Mouse (Mus musculus) CH12.LX (cell line): ENCODE measurements around the gene Prr5l.

Source experiments
- CTCF ChIP-seq, 2 experiments: IDR thresholded peaks in 1 of 2; conservative IDR thresholded peaks in 1 of 2; 2 replicates each; pipeline ENCODE4 v1.5.1; 2011 to 2012; ENCODE audit warnings: low read depth in 2 of 2, low read length in 2 of 2, improper control_type of control experiment in 1 of 2, inconsistent platforms in 1 of 2, mild to moderate bottlenecking in 1 of 2, moderate library complexity in 1 of 2
- E2F4 ChIP-seq: IDR thresholded peaks from 2 replicates; pipeline ENCODE4 v1.6.1; 2011; ENCODE audit warnings: low read depth, low read length, improper control_type of control experiment; ENCODE audit not compliant: insufficient replicate concordance
- EP300 ChIP-seq: IDR thresholded peaks from 2 replicates; pipeline ENCODE4 v1.6.1; 2011; ENCODE audit warnings: low read length, improper control_type of control experiment
- ETS1 ChIP-seq: conservative IDR thresholded peaks from 2 replicates; pipeline ENCODE4 v1.6.1; 2012; ENCODE audit warnings: low read depth, mild to moderate bottlenecking, inconsistent platforms, low read length, improper control_type of control experiment, moderate library complexity
- GABPA ChIP-seq: IDR thresholded peaks from 2 replicates; pipeline ENCODE4 v1.6.1; 2012; ENCODE audit warnings: low read depth, low read length, improper control_type of control experiment, inconsistent platforms; ENCODE audit not compliant: insufficient replicate concordance
- KAT2A ChIP-seq: IDR thresholded peaks from 2 replicates; pipeline ENCODE4 v1.6.1; 2012; ENCODE audit warnings: low read length, improper control_type of control experiment, inconsistent platforms; ENCODE audit not compliant: insufficient replicate concordance
- POLR2A ChIP-seq: IDR thresholded peaks from 2 replicates; pipeline ENCODE4 v1.6.1; 2011; ENCODE audit warnings: low read depth, mild to moderate bottlenecking, improper control_type of control experiment, low read length
- RCOR1 ChIP-seq: conservative IDR thresholded peaks from 2 replicates; pipeline ENCODE4 v1.6.1; 2012; ENCODE audit warnings: low read depth, mild to moderate bottlenecking, inconsistent platforms, low read length, improper control_type of control experiment
- SIN3A ChIP-seq: IDR thresholded peaks from 2 replicates; pipeline ENCODE4 v1.6.1; 2012; ENCODE audit warnings: low read length, improper control_type of control experiment, inconsistent platforms
- TBP ChIP-seq: conservative IDR thresholded peaks from 2 replicates; pipeline ENCODE4 v1.6.1; 2011; ENCODE audit warnings: low read depth, low read length, improper control_type of control experiment
- USF1 ChIP-seq: IDR thresholded peaks from 2 replicates; pipeline ENCODE4 v1.6.1; 2014; ENCODE audit warnings: low read depth, mild to moderate bottlenecking, inconsistent platforms, low read length, improper control_type of control experiment
- ZC3H11A ChIP-seq: IDR thresholded peaks from 2 replicates; pipeline ENCODE4 v1.6.1; 2012; ENCODE audit warnings: low read depth, mild to moderate bottlenecking, inconsistent platforms, low read length, improper control_type of control experiment

- TF ChIP-seq CTCF (conservative IDR thresholded peaks at IDR 0.05 in 1 of 2, IDR thresholded peaks at IDR 0.05 in 1 of 2; ENCODE audit: low read depth in 2 of 2, low read length in 2 of 2) = no peak
- TF ChIP-seq E2F4 = no peak
- no peak for TF ChIP-seq GABPA
- no peak for TF ChIP-seq TBP
- TF ChIP-seq POLR2A = no peak
- TF ChIP-seq SIN3A = no peak
- TF ChIP-seq KAT2A = no peak
- no peak for TF ChIP-seq ZC3H11A
- no peak for TF ChIP-seq EP300
- no peak for TF ChIP-seq USF1
- TF ChIP-seq RCOR1 = no peak
- TF ChIP-seq ETS1 = no peak
Measured at GRCm38 (mm10) chr2:101888886-101889285, 6.1 kb upstream of the Prr5l start.
